Mouse (Mus musculus) liver, adult 2 months (tissue): ENCODE data around the gene Vps35l. TPM values are rescaled to one million over a fixed set of nuclear protein-coding genes. Genes with fewer than 3 reads are reported as not detected.
A peak's percentile ranks its signal among the peaks of the same experiment; 100 is the strongest.

ENCODE experiments used
- DNase-seq: peaks from one replicate; pipeline ENCODE4 v3.0.0-alpha.2; 2011; ENCODE audit warnings: low read depth, low spot score; ENCODE audit errors: extremely low read depth
- H3K27ac ChIP-seq: fragments of 200-500 bp; replicated peaks from 2 replicates; pipeline ENCODE4 v1.5.1; 2012; ENCODE audit warnings: low read depth, mild to moderate bottlenecking, control low read depth, inconsistent platforms, low read length; ENCODE audit not compliant: insufficient read depth
- H3K27me3 ChIP-seq: fragments of 200-500 bp; 2 replicates; pipeline ENCODE4 v1.6.1; 2012; ENCODE audit warnings: mild to moderate bottlenecking, moderate library complexity, low read length, inconsistent platforms; ENCODE audit not compliant: control insufficient read depth, insufficient read depth
- H3K36me3 ChIP-seq: fragments of 200-500 bp; 2 replicates; pipeline ENCODE4 v1.6.1; 2012; ENCODE audit warnings: low read length, inconsistent platforms; ENCODE audit not compliant: control insufficient read depth, insufficient read depth
- H3K4me1 ChIP-seq: fragments of 200-500 bp; 2 replicates; pipeline ENCODE4 v1.6.1; 2011; ENCODE audit warnings: low read length; ENCODE audit not compliant: control insufficient read depth, insufficient read depth
- H3K4me3 ChIP-seq: fragments of 200-500 bp; 2 replicates; pipeline ENCODE4 v1.5.1; 2011; ENCODE audit warnings: low read depth, mild to moderate bottlenecking, control low read depth, low read length, moderate library complexity; ENCODE audit not compliant: insufficient read depth
- H3K79me2 ChIP-seq: fragments of 200-500 bp; 2 replicates; pipeline ENCODE4 v1.6.1; 2012; ENCODE audit warnings: inconsistent platforms, mild to moderate bottlenecking, low read length, moderate library complexity; ENCODE audit not compliant: control insufficient read depth, insufficient read depth
- H3K9ac ChIP-seq: fragments of 200-500 bp; 2 replicates; pipeline ENCODE4 v1.6.1; 2012; ENCODE audit warnings: low read depth, mild to moderate bottlenecking, control low read depth, inconsistent platforms, low read length
- CTCF ChIP-seq: fragments of 200-500 bp; IDR thresholded peaks from 2 replicates; pipeline ENCODE4 v1.5.1; 2011; ENCODE audit warnings: low read depth, low read length, control low read depth
- POLR2A ChIP-seq: fragments of 200-500 bp; IDR thresholded peaks from 2 replicates; pipeline ENCODE4 v1.6.1; 2011; ENCODE audit warnings: low read length, control low read depth; ENCODE audit not compliant: insufficient read depth; ENCODE audit errors: extremely low read depth
- WGBS: fragments of 180-500 bp; shearing (Covaris S2); methylation state at CpG from one replicate; pipeline ENCODE4 v1.1.7; 2018; 5-methylcytosine and 5-hydroxymethylcytosine counted together
- polyA plus RNA-seq: library from polyadenylated mRNA; depleted of rRNA; stranded (reverse); fragments of >200 nt; gene quantifications from 2 replicates; pipeline ENCODE4 v1.2.3, GENCODE M21; 2012
- total RNA-seq: library from RNA; depleted of rRNA; stranded (reverse); fragments of >200 nt; gene quantifications from 2 replicates; pipeline ENCODE4 v1.2.3, GENCODE M21; 2014

Vps35l gene
- total and polyA plus RNA-seq, 2 experiments, result 16.3 to 22.3 TPM

DNA sequence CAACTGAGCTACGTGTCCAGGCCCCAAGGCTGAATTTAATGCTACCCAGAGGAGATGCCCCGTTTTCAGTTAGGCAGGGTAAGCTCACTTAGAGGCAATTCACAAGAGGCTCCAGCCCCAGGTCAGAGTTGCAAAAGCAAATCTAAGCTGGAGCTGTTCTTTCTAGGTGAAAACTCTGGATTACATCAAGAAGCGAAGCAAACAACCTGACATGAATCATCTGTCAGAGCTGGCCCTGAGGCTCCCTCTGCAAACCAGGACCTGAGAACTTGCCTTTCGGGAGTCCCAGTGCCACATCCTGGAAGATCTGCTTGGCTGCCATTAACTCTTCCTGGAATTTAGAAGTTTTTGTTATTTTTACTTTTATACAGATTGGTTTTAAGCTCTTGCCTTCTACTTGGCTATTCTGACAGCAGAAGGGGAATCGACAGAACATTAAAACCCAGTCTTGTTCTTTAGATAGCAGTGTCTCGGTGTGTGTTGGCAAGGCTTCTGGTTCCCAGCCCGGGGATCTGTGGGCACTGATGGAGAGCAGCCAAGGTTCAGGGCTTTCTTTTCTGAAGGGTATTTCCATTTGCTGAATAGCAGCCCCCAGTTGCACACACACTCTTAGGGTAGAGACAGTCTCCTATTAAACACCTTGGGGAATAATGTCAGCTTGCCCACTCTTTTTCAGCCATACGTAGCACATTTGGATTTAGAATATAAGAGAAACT lies 101.2 kb downstream of the Vps35l start:
- Histone ChIP-seq H3K27ac (no peak overlapping the region), H3K4me1 (no peaks in the 10 kb centered on the region), H3K27me3 (no peaks in the 10 kb centered on the region), H3K36me3 (peaks cover 32% of the 10 kb centered on the region), H3K4me3 (no peak overlapping the region), H3K79me2 (no peaks in the 10 kb centered on the region), H3K9ac (no peak overlapping the region)
- TF ChIP-seq CTCF (no peak), POLR2A (no peak)
- 81% methylated on average over 8 of the region's 8 CpGs for WGBS
- DNase-seq, result no peak

DNA sequence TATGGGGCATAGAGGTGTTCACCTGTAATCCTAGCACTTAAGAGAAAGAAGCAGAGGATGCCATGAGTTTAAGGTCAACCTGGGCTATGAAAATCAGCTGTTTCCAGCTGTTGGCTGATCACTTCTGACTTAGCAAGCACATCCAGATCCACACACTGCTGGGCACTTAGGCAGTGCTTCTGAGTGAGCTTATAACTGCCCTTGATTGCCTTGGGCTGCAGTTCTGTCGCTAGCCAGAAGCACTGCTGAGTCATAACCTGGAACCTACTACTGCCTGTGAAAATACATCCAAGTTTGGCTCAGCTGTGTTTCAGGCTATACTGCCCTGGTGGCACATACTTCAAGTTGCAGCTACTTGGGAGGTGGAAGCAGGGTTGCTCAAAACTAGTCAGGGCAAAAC lies 101.8 kb downstream of the Vps35l start:
- Histone ChIP-seq H3K4me1 (no peaks in the 10 kb centered on the region), H3K27me3 (no peaks in the 10 kb centered on the region), H3K36me3 (peaks cover 34% of the 10 kb centered on the region), H3K9ac (no peak overlapping the region), H3K27ac (no peak overlapping the region), H3K79me2 (no peaks in the 10 kb centered on the region), H3K4me3 (no peak overlapping the region)
- 29% methylated on average over 1 of the region's 1 CpGs for WGBS
- peak; percentile 23 for DNase-seq
- TF ChIP-seq POLR2A, result no peak
- TF ChIP-seq CTCF, result no peak

DNA sequence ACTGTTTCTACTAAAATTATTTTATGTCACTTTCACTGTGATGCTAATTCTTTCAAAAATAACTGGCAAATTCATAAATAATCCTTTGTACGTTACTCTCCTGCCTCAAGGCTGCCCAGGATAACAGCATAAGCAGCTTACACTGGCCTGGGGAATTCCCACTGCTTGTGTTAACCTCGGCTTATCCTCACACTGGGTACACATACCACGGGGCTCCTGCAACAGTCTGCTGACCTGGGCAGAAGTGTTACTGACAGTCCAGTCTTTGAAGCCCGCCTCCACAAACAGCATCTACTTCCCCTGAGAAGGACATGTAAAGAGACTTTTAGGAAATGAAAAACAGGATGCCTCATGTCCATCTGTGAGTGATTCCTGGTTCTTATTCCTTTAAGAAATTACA lies 102.9 kb downstream of the Vps35l start:
- H3K4me3 ChIP-seq, result no peak overlapping the region
- TF ChIP-seq CTCF (no peak), POLR2A (no peak)
- H3K9ac ChIP-seq, result no peak overlapping the region
- no peaks in the 10 kb centered on the region for H3K27me3 ChIP-seq
- no peaks in the 10 kb centered on the region for H3K4me1 ChIP-seq
- H3K36me3 ChIP-seq, result peaks cover 39% of the 10 kb centered on the region
- no peak for DNase-seq
- H3K27ac ChIP-seq, result no peak overlapping the region
- 58% methylated on average over 4 of the region's 4 CpGs for WGBS
- H3K79me2 ChIP-seq, result no peaks in the 10 kb centered on the region

DNA sequence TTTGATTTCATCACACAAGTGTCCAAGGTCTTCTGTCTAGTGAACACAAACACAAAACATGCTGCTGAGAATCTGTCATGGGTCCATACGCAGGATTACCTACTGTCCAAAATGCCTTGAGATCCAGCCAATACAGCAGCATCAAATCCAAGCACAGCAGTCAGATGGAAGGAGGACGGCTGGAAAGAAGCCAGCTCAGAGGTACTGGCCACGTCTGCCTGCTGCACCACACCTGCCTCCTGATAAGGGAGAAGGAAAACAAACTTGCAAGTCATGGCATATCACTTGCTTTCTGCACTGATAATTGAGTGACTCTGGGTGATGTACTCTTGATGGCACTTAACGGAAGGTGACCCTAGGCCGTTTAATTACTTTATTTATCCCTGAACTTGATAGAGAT lies 105.1 kb downstream of the Vps35l start:
- DNase-seq, result no peak
- TF ChIP-seq POLR2A (no peak), CTCF (no peak)
- no peak overlapping the region for H3K9ac ChIP-seq
- H3K4me1 ChIP-seq, result no peaks in the 10 kb centered on the region
- H3K27ac ChIP-seq, result no peak overlapping the region
- no peaks in the 10 kb centered on the region for H3K79me2 ChIP-seq
- WGBS, result 74% methylated on average over 5 of the region's 5 CpGs
- no peak overlapping the region for H3K4me3 ChIP-seq
- no peaks in the 10 kb centered on the region for H3K27me3 ChIP-seq
- peaks cover 43% of the 10 kb centered on the region for H3K36me3 ChIP-seq

DNA sequence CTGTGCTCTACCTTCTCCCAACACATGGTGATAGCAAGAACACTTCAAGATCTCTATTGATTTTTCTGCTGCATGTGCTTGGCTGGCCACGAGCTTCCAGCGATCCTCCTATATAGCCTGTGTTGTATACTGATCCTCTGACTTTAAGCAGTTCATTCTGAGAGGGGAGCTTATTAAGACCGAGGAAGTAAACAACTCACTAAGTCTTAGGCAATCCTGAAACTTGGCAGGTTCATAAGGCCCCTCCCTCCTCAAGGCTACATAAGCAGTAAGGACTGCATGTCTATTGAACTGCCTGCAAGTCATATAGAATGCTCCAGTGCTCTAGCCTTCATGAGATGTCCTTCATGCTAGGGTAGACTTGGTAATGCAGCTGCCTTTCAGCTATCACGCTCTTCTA lies 106.3 kb downstream of the Vps35l start:
- Histone ChIP-seq H3K79me2 (no peaks in the 10 kb centered on the region), H3K4me1 (no peaks in the 10 kb centered on the region), H3K27ac (no peak overlapping the region), H3K4me3 (no peak overlapping the region), H3K9ac (no peak overlapping the region), H3K36me3 (peaks cover 42% of the 10 kb centered on the region), H3K27me3 (no peaks in the 10 kb centered on the region)
- DNase-seq, result peak; percentile 29
- TF ChIP-seq CTCF (no peak), POLR2A (no peak)
- WGBS, result 71% methylated on average over 4 of the region's 4 CpGs

DNA sequence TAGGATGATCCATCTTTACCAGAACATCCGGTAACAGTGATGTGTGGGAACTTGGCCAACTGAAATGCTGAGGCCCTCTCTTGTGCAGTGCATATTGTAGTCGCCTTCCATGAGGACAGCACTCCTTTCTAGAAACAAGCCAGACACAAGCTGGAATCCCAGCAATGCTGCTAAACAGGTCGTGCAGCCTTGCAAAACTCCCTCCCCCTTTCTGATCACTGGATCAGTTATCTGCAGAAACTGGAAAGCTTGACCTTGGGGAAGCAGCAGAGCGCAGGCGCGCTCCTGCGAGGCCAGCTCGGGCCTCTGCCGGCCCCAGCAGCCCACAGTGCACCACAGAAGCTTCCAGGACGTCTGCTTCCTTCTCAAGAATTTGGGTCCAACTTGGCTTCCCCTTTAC lies 108.8 kb downstream of the Vps35l start:
- TF ChIP-seq CTCF (no peak), POLR2A (no peak)
- Histone ChIP-seq H3K27ac (no peak overlapping the region), H3K27me3 (no peaks in the 10 kb centered on the region), H3K9ac (no peak overlapping the region), H3K4me3 (no peak overlapping the region), H3K4me1 (peaks cover 2% of the 10 kb centered on the region; the same call in 1 of the 2 replicates), H3K79me2 (no peaks in the 10 kb centered on the region), H3K36me3 (peaks cover 34% of the 10 kb centered on the region)
- 65% methylated on average over 10 of the region's 10 CpGs for WGBS
- DNase-seq, result no peak
